Mouse (Mus musculus): ENCODE data around the gene Skiv2l. TPM values are rescaled to one million over a fixed set of nuclear protein-coding genes. Genes with fewer than 3 reads are reported as not detected.

Gene Skiv2l
- 209 TPM in 2 replicates for polyA plus RNA-seq (2012; rRNA removed)

GRCm38 (mm10) chr17:34849722-34850516 is at the start of gene Skiv2l, which contains the start of gene Nelfe:
TSS of gene Skiv2l (minus strand) at chr17:34850210.
TSS of gene Nelfe (plus strand) at chr17:34850391.
- Histone ChIP-seq H3K27me3 (ENCODE audit: control insufficient read depth, insufficient read depth, low read length) (no peaks in the 10 kb centered on the region), H3K27ac (ENCODE audit: control insufficient read depth, insufficient read depth, low read length) (no peak within 1 kb of the TSS), H3K4me1 (replicated peaks; ENCODE audit: control insufficient read depth, insufficient read depth, low read length) (peaks cover 11% of the 10 kb centered on the region), H3K4me3 (ENCODE audit: control insufficient read depth, insufficient read depth, low read length) (peak within 1 kb of the TSS; percentile 60), H3K36me3 (ENCODE audit: control insufficient read depth, insufficient read depth, low read length) (peaks cover 2% of the 10 kb centered on the region)
- TF ChIP-seq CTCF (IDR thresholded peaks at IDR 0.05; ENCODE audit: borderline replicate concordance, control insufficient read depth, extremely low read depth, insufficient read depth, low read length, poor library complexity) = peak; percentile 69; the same call in 1 of the 2 replicates
- 0 out of 2 replicates have a peak, but pooled peaks have one; percentile 52 for TF ChIP-seq POLR2A (IDR thresholded peaks at IDR 0.05; ENCODE audit: control insufficient read depth, extremely low read depth, insufficient read depth, low read length, poor library complexity)
- 2% methylated on average over 65 of the region's 65 CpGs for WGBS
- DNase-seq = peak; percentile 98

GRCm38 (mm10) chr17:34899053-34899889 is 49.3 kb upstream of the Skiv2l start:
- TF ChIP-seq CTCF (IDR thresholded peaks at IDR 0.05; ENCODE audit: borderline replicate concordance, control insufficient read depth, extremely low read depth, insufficient read depth, low read length, poor library complexity) (no peak), POLR2A (IDR thresholded peaks at IDR 0.05; ENCODE audit: control insufficient read depth, extremely low read depth, insufficient read depth, low read length, poor library complexity) (0 out of 2 replicates have a peak, but pooled peaks have one; percentile 36)
- H3K4me3 ChIP-seq (ENCODE audit: control insufficient read depth, insufficient read depth, low read length) = peak overlapping the region; percentile 97
- peaks cover 14% of the 10 kb centered on the region; the same call in 1 of the 2 replicates for H3K36me3 ChIP-seq (ENCODE audit: control insufficient read depth, insufficient read depth, low read length)
- peak; percentile 57 for DNase-seq
- H3K27me3 ChIP-seq (ENCODE audit: control insufficient read depth, insufficient read depth, low read length) = no peaks in the 10 kb centered on the region
- WGBS = under 1% methylated on average over 43 of the region's 45 CpGs
- H3K27ac ChIP-seq (ENCODE audit: control insufficient read depth, insufficient read depth, low read length) = peak overlapping the region; percentile 72
- peaks cover 19% of the 10 kb centered on the region for H3K4me1 ChIP-seq (replicated peaks; ENCODE audit: control insufficient read depth, insufficient read depth, low read length)

GRCm38 (mm10) chr17:34898706-34899052 is 48.7 kb upstream of the Skiv2l start:
- Histone ChIP-seq H3K27me3 (ENCODE audit: control insufficient read depth, insufficient read depth, low read length) (no peaks in the 10 kb centered on the region), H3K27ac (ENCODE audit: control insufficient read depth, insufficient read depth, low read length) (peak overlapping the region; percentile 27; the same call in 1 of the 2 replicates), H3K4me1 (replicated peaks; ENCODE audit: control insufficient read depth, insufficient read depth, low read length) (peaks cover 23% of the 10 kb centered on the region), H3K4me3 (ENCODE audit: control insufficient read depth, insufficient read depth, low read length) (peak overlapping the region; percentile 97), H3K36me3 (ENCODE audit: control insufficient read depth, insufficient read depth, low read length) (peaks cover 14% of the 10 kb centered on the region; the same call in 1 of the 2 replicates)
- 1% methylated on average over 38 of the region's 47 CpGs for WGBS
- no peak for DNase-seq
- TF ChIP-seq CTCF (IDR thresholded peaks at IDR 0.05; ENCODE audit: borderline replicate concordance, control insufficient read depth, extremely low read depth, insufficient read depth, low read length, poor library complexity) (no peak), POLR2A (IDR thresholded peaks at IDR 0.05; ENCODE audit: control insufficient read depth, extremely low read depth, insufficient read depth, low read length, poor library complexity) (no peak)

GRCm38 (mm10) chr17:34898160-34898586 is 48.2 kb upstream of the Skiv2l start, which contains the start of the genes C2 and Ehmt2:
TSS of gene C2 (minus strand) at chr17:34898265.
TSS of gene Ehmt2 (plus strand) at chr17:34898469.
- DNase-seq = peak; percentile 81
- under 1% methylated on average over 30 of the region's 44 CpGs for WGBS

GRCm38 (mm10) chr17:34897373-34898159 is 47.6 kb upstream of the Skiv2l start:
- H3K4me1 ChIP-seq (replicated peaks; ENCODE audit: control insufficient read depth, insufficient read depth, low read length) = peaks cover 23% of the 10 kb centered on the region
- no peak overlapping the region for H3K27ac ChIP-seq (ENCODE audit: control insufficient read depth, insufficient read depth, low read length)
- H3K36me3 ChIP-seq (ENCODE audit: control insufficient read depth, insufficient read depth, low read length) = peaks cover 3% of the 10 kb centered on the region; the same call in 1 of the 2 replicates
- peak overlapping the region; percentile 97 for H3K4me3 ChIP-seq (ENCODE audit: control insufficient read depth, insufficient read depth, low read length)
- TF ChIP-seq POLR2A (IDR thresholded peaks at IDR 0.05; ENCODE audit: control insufficient read depth, extremely low read depth, insufficient read depth, low read length, poor library complexity) = no peak
- TF ChIP-seq CTCF (IDR thresholded peaks at IDR 0.05; ENCODE audit: borderline replicate concordance, control insufficient read depth, extremely low read depth, insufficient read depth, low read length, poor library complexity) = no peak
- no peaks in the 10 kb centered on the region for H3K27me3 ChIP-seq (ENCODE audit: control insufficient read depth, insufficient read depth, low read length)
- DNase-seq = no peak
- WGBS = 31% methylated on average over 10 of the region's 10 CpGs

More at GRCm38 (mm10) chr17:34898160-34898586, 48.2 kb upstream of the Skiv2l start, which contains the start of the genes C2 and Ehmt2:
- H3K4me3 ChIP-seq (ENCODE audit: control insufficient read depth, insufficient read depth, low read length) = peak within 1 kb of the TSS; percentile 97
- peaks cover 9% of the 10 kb centered on the region; the same call in 1 of the 2 replicates for H3K36me3 ChIP-seq (ENCODE audit: control insufficient read depth, insufficient read depth, low read length)
- peaks cover 23% of the 10 kb centered on the region for H3K4me1 ChIP-seq (replicated peaks; ENCODE audit: control insufficient read depth, insufficient read depth, low read length)
- H3K27ac ChIP-seq (ENCODE audit: control insufficient read depth, insufficient read depth, low read length) = peak within 1 kb of the TSS; percentile 72
- no peaks in the 10 kb centered on the region for H3K27me3 ChIP-seq (ENCODE audit: control insufficient read depth, insufficient read depth, low read length)
- TF ChIP-seq POLR2A (IDR thresholded peaks at IDR 0.05; ENCODE audit: control insufficient read depth, extremely low read depth, insufficient read depth, low read length, poor library complexity) (peak; percentile 42; the same call in 1 of the 2 replicates), CTCF (IDR thresholded peaks at IDR 0.05; ENCODE audit: borderline replicate concordance, control insufficient read depth, extremely low read depth, insufficient read depth, low read length, poor library complexity) (0 out of 2 replicates have a peak, but pooled peaks have one; percentile 17)
